Mouse (Mus musculus) ZHBTc4 (cell line): ENCODE results near the gene Dnaja3.
A peak's percentile ranks its signal among the peaks of the same experiment; 100 is the strongest.

Experiments
- DNase-seq: peaks from one replicate; pipeline ENCODE4 v3.0.0-alpha.2; 2011; ENCODE audit warnings: low read depth, low spot score

The Dnaja3 gene

DNA sequence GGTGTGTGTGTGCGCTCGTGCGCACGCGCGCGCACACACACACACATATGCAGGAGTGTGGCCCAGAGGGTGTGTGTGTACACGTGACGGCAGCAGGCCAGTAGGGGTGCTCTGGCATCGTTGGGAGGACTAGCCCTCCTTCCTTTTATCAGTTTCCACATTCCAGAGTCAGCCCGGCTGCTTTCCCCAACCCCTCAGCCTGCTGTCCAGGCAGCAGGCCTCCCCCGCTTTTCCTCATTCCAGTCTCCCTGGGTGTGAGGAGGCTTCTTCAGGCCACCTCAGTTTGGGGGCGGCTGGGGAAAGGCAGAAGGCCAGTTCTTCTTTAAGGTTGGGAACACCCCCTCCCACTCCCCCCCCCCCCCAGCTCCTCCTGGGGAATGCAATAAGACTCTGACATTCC, 2.4 kb downstream of the Dnaja3 start:
- DNase-seq: peak; percentile 65

GRCm38 (mm10) chr16:4642937-4643336, 3.1 kb downstream of the Dnaja3 start:
- DNase-seq: no peak

DNA sequence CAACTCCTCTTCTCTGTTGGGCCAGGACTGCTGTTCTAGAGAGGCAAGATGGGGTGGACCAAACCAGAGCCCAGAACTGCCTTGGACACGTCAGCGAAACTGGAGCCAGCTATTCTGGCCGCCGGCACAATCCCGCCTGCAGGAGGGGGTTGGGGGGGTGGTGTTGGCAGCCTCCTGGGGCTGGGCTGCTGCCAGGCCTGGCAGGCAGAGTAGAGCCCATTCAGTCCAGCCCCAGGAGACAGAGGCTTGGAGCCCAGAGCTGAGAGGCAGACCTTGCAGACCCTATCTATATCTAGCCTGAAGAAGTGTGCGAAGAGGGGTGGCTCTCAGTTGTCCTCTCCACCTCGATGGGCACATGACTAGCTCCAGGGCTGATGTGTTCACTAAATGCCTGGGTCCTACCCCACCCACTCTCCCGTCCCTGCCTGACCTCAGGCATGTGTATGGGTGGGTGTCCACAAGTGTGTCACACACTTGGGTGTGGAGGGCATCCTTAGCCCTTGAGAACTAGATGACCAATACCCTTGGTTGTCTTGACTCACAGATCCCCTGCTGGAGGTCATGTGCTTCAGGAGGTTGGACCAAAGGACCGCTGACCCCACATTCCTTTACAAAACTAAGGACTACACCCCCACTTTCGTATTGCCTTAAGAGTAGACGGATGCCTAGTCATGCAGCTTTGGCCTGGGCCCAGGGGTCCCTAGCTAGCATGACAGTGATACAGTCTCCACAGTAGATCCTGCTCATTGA, 4.1 kb downstream of the Dnaja3 start:
- no peak for DNase-seq

- DNase-seq: no peak
These were observed 6.1 kb downstream of the Dnaja3 start for GRCm38 (mm10) chr16:4645867-4646266.

- no peak for DNase-seq
These were observed 7.0 kb downstream of the Dnaja3 start for GRCm38 (mm10) chr16:4646831-4647230.

- no peak for DNase-seq
These were observed 7.9 kb downstream of the Dnaja3 start for GRCm38 (mm10) chr16:4647651-4648141.

DNA sequence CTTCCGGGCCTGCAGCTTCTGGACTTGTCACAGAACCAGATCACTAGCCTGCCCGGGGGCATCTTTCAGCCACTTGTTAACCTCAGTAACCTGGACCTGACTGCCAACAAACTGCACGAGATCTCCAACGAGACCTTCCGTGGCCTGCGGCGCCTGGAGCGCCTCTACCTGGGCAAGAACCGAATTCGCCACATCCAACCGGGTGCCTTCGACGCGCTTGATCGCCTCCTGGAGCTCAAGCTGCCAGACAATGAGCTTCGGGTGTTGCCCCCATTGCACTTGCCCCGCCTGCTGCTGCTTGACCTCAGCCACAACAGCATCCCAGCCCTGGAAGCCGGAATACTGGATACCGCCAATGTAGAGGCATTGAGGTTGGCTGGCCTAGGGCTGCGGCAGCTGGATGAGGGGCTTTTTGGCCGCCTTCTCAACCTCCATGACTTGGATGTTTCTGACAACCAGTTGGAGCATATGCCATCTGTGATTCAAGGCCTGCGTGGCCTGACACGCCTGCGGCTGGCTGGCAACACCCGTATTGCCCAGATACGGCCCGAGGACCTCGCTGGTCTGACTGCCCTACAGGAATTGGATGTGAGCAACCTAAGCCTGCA, 8.7 kb downstream of the Dnaja3 start:
- peak; percentile 75 for DNase-seq

- DNase-seq: no peak
These were observed 9.4 kb downstream of the Dnaja3 start for GRCm38 (mm10) chr16:4649211-4649610.

DNA sequence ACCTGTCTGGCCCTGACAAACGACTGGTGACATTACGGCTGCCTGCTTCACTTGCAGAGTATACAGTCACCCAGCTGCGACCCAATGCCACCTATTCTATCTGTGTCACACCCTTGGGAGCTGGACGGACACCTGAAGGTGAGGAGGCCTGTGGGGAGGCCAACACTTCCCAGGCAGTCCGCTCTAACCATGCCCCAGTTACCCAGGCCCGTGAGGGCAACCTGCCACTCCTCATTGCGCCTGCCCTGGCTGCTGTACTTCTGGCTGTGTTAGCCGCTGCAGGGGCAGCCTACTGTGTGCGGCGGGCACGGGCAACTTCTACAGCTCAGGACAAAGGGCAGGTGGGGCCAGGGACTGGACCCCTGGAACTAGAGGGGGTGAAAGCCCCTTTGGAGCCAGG, 9.9 kb downstream of the Dnaja3 start:
- no peak for DNase-seq

GRCm38 (mm10) chr16:4650161-4650560, 10.4 kb downstream of the Dnaja3 start:
- no peak for DNase-seq

DNA sequence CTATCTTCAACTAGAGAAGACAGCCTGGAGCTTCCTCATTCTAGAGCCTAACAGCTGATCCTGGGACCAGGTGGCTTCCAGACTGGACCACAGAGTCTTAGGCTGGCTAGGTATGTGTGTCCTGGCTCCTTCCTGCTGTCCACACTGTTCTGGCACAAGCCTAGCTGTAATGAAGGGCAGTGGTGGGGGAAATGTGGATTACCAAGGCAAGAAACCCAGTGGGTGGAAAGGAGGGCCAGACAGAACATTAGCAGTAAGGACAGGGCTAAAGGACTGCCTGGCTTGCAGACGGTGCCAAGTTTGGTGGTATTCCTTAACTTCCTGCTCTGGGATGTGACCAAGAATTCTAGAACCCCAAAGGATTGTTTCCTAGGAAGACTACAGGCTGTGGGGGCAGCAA, 11.3 kb downstream of the Dnaja3 start:
- DNase-seq: no peak

DNA sequence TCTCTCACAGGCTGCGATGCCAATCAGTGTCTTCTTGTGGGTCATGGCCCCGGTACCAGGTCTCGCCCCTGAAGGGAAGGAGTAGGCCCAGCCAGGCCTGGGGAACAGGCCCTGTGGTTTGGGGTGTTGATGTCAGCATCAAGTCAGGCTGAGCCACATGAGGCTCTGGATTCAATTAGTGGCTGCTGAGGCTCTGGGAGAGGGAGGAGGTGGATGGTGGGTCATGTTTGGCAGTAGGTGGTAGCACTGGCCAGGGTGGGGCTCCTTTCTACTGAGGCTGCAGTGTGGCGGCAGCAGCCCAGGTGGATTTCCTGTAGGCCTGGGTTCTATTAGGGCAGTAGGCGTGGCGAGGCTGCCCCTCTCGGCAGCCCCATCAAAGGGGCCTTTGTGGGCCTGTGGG, 11.8 kb downstream of the Dnaja3 start:
- DNase-seq: no peak

GRCm38 (mm10) chr16:4652707-4653416, 13.1 kb downstream of the Dnaja3 start:
- DNase-seq: no peak

- DNase-seq: no peak
These were observed 14.9 kb downstream of the Dnaja3 start for GRCm38 (mm10) chr16:4654706-4655105.

- DNase-seq: no peak
These were observed 15.5 kb downstream of the Dnaja3 start for GRCm38 (mm10) chr16:4655251-4655734.

GRCm38 (mm10) chr16:4655764-4656570, 16.2 kb downstream of the Dnaja3 start:
- DNase-seq: peak; percentile 43

GRCm38 (mm10) chr16:4656571-4657081, 16.8 kb downstream of the Dnaja3 start:
- no peak for DNase-seq

DNA sequence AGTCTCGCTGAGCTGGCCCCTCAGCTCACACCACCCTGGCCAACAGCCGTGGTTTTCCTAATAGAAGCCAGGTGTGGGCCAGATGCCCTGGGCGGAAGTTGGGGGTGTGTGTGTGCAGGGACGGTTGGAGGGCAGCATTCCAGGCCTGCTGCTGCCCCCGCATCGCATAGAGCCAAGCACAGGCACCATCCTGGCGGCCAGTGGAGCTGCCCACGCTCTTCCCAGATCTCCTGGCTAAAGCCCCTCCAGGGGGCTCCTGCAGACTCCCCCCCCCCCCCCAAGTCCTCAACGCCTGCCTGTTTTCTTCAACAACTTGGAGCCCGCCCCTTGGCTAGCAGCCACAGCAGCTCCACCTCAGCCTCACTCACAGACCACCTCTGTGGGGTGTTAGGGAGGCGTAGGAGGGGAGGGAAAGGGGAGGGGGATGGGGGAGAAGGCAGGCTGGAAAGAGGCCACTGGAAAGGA, 19.0 kb downstream of the Dnaja3 start:
- DNase-seq: peak; percentile 12

- DNase-seq: no peak
These were observed 19.5 kb downstream of the Dnaja3 start for GRCm38 (mm10) chr16:4659326-4659725.

GRCm38 (mm10) chr16:4661605-4662004, 21.8 kb downstream of the Dnaja3 start:
- DNase-seq: no peak

GRCm38 (mm10) chr16:4663806-4664205, 24.0 kb downstream of the Dnaja3 start:
- peak; percentile 60 for DNase-seq
